Mouse (Mus musculus) cerebellum, adult 18-20 months (tissue): ENCODE results near the gene Tet2.

Experiments
- DNase-seq, 2 experiments: peaks; one replicate each; pipeline ENCODE4 v3.0.0; 2021

The Tet2 gene

GRCm38 (mm10) chr3:133516137-133516536, 28.8 kb downstream of the Tet2 start:
- peak; percentile 62 to 64 for DNase-seq

- no peak for DNase-seq
Observed at GRCm38 (mm10) chr3:133515204-133515969, 29.6 kb downstream of the Tet2 start.

GRCm38 (mm10) chr3:133514290-133514689, 30.6 kb downstream of the Tet2 start:
- DNase-seq, result no peak

GRCm38 (mm10) chr3:133513475-133513874, 31.5 kb downstream of the Tet2 start:
- no peak for DNase-seq

- no peak for DNase-seq
Observed at GRCm38 (mm10) chr3:133510368-133510767, 34.6 kb downstream of the Tet2 start.

GRCm38 (mm10) chr3:133509796-133510195, 35.1 kb downstream of the Tet2 start:
- DNase-seq, result no peak

- no peak for DNase-seq
Observed at GRCm38 (mm10) chr3:133508881-133509280, 36.1 kb downstream of the Tet2 start.

GRCm38 (mm10) chr3:133506289-133506954, 38.5 kb downstream of the Tet2 start:
- no peak for DNase-seq

- DNase-seq, result no peak
Observed at GRCm38 (mm10) chr3:133496953-133497352, 48.0 kb downstream of the Tet2 start.

GRCm38 (mm10) chr3:133491370-133491769, 53.6 kb downstream of the Tet2 start:
- no peak for DNase-seq

GRCm38 (mm10) chr3:133488022-133488725, 56.8 kb downstream of the Tet2 start:
- no peak for DNase-seq

GRCm38 (mm10) chr3:133482887-133483286, 62.1 kb downstream of the Tet2 start:
- peak in 1 of 2 experiments; percentile 10 for DNase-seq

GRCm38 (mm10) chr3:133478987-133479386, 66.0 kb downstream of the Tet2 start:
- no peak for DNase-seq

GRCm38 (mm10) chr3:133473781-133474180, 71.2 kb downstream of the Tet2 start:
- no peak for DNase-seq

GRCm38 (mm10) chr3:133471101-133471500, 73.8 kb downstream of the Tet2 start:
- peak; percentile 27 to 50 for DNase-seq

- DNase-seq, result no peak
Observed at GRCm38 (mm10) chr3:133468883-133469282, 76.1 kb downstream of the Tet2 start.

GRCm38 (mm10) chr3:133463233-133463632, 81.7 kb downstream of the Tet2 start:
- no peak for DNase-seq

- DNase-seq, result no peak
Observed at GRCm38 (mm10) chr3:133462485-133462884, 82.5 kb downstream of the Tet2 start.

- DNase-seq, result no peak
Observed at GRCm38 (mm10) chr3:133462059-133462458, 82.9 kb downstream of the Tet2 start.

- no peak for DNase-seq
Observed at GRCm38 (mm10) chr3:133459174-133459573, 85.8 kb downstream of the Tet2 start.

GRCm38 (mm10) chr3:133453896-133454295, 91.0 kb downstream of the Tet2 start:
- DNase-seq, result no peak

GRCm38 (mm10) chr3:133436919-133437320, 108.0 kb downstream of the Tet2 start:
- DNase-seq, result no peak

- no peak for DNase-seq
Observed at GRCm38 (mm10) chr3:133436279-133436860, 108.6 kb downstream of the Tet2 start.
